Mouse (Mus musculus) NIH3T3 (cell line): ENCODE data around the gene Fcrla.

Experiments
- DNase-seq: peaks from one replicate; pipeline ENCODE4 v3.0.0-alpha.2; 2012; ENCODE audit warnings: low read depth

Fcrla gene

DNA sequence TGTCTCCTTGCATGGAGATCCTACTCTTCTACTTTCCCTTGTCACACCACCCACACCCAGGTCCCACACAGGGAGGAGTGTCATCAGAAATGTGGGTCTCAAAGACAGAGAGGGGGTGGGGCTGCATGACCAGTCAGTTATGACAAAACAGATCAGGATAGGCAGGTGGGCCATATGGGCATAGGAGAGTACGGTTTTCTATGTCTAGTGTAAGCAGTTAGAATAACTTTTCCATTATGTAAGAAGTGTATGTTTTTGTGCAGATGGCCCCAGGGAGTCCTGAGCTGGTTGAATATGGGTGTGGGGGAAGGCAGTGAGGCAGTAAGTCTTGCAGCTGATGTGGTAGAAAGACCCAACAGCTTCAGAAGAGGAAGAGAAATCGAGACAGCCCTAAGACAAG, 1.1 kb upstream of the Fcrla start:
- no peak for DNase-seq

DNA sequence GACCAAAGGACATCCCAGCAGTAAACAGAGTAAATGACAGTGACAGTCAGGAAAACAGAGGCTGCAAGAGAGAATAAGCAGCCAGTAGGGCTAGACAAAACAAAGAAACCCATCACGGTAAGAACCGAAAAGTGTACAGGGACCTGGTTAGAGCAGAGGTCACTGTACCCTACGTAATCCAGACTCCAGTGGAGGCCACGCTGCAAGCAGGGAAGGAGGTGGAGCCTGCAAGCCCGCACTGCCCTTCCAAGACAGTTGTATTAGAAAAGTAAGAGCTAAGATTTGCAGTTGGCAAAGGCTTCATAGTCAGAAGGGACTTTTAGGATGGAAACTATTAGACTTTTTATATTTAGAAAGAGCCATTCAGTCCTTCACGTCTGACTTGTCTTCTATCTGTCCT, 442 bp downstream of the Fcrla start:
- DNase-seq: no peak

DNA sequence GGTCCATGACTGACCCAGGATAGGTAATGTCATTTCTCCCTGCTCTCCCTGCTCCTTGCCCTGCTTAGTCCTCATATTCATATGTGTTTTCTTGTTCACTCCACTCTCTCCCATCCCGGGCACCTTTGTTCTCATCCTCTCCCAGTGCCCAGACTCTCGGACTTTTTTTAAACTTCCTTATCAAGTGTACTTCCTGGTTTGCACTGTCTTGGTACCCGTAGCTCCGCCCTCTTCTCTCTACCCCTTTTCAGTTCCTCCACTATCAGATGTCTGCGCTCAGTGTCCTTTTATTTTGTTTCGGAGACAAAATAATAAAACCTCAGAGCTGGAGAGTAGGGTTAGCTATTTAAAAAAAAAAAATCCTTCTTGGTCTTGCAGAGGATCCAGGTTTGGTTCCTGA, 2.9 kb downstream of the Fcrla start:
- no peak for DNase-seq

DNA sequence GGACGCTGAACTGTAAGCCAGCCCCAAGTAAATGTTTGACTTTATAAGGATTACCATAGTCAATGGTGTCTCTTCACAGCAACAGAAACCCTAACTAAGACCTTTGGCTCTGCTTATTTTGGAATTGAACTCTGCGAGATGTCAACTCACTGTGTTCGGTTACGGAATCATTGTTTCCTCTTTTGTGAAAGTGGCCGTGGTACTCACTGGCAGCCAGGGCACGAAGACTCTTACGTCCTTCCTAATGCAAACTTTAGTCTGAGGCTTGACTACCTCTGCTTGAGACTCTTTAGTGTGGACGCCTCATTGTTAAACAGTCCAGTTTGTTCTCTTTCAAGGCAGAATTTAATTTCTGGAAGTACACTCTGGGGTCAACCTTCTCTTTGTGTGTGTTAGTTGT, 8.1 kb downstream of the Fcrla start:
- no peak for DNase-seq

DNA sequence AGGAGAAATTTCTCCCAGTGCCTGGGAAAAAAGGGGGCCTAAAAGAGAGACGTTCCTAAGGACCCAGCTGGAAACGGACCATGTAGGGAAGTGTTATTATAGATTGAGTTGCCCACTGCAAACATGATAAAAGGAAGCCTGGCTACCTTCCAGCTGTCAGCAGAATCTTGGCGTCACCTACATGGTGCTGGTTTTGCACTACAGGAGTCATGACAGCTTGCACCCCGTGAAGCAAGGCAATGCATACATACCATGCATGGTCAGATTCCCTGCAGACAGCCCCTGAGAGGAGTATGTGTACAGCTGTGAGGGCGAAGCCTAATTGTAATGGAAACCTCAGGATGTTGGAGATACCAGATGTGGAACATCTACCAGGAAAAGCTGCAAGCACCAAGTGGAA, 11.7 kb downstream of the Fcrla start:
- DNase-seq: no peak

DNA sequence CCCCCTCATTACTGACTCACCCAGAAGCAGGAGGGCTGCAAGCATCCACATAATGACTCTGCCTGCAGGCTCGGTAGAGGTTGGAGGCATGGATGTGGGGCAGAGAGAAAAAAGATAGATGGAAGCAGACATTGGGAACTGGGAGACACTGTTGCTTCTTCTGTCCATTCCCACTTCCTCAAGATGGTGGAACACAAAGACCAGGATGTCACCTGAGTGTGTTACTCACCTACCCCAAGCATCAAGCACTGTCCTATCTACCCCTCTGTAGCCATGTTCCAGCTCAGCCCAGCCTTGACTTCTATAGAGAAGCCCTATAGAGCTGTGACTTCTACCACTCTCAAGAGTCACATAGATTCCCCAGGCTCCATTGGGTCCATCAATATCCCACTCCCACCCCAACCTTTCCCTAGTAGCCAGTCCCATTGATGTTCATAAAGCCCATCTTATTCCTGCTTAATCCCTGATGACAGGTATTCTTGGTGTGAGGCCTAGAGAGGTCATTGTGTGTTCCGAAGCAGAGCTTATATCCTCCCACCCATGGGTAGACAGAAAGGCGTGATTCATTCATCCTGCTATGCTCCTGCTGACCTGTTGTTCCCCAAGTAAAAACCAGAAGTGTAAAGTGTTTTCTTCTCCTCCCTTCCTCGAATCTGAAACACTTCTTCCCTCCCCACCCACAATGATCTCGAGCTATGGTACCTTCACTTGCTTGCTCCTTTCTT, 14.3 kb downstream of the Fcrla start, which contains the start of gene Fcrlb:
TSS of gene Fcrlb (minus strand) at position 51 of the 725 bp plus-strand sequence.
- peak; percentile 60 for DNase-seq

DNA sequence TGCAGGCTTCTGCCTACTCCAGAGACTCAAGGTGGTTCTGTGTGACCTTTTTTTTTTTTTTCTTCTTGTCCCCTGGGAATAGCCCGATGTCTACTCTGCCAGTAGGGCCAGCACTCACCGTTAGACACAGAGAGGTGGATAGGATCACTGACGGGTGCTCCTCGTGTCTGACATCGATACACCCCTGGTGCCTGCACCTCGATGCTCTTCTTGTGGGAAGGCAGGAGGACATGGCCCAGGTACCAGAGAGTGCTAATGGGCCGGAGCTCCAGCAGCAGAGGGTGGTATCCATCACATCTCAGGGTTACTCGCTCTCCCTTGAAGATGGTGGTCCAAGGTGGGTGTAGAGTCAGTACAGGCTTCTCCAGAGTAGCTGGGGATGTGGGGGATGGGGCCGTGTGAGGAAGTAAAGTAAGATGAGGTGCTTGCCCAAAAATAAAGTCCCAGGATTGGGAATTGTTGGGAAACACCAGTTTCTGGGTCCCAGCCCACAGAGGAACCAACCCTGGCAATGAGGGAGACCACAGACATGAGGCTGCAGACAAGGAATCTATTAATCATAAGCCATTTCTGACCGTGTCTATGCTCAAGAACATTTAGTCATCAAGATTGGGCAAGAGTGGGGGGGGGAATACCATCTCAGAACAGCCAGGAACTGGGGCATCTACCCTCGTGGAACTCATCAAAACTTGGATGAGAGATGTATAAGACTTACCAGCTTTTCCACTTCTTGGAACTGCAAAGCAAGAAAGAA, 15.3 kb downstream of the Fcrla start:
- peak; percentile 96 for DNase-seq

DNA sequence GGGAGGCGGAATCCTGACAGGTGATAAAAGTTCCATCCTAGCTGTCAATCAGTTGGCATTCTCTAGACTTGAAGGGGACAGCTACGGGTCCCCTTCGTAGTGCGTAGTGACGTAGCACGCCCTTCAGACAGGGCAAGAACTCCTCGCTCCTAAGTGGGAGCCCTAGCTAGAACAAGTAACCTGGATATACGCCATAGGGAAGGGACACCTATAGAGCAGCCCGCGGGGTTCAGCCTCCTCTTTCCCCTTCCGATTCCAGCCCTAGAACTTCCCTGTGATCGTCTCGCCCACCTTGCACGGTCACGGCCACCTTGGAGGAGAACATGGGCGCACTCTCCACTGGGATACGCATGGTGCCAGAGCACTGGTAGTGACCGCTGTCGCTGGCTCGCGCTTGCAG, 19.0 kb downstream of the Fcrla start:
- no peak for DNase-seq

DNA sequence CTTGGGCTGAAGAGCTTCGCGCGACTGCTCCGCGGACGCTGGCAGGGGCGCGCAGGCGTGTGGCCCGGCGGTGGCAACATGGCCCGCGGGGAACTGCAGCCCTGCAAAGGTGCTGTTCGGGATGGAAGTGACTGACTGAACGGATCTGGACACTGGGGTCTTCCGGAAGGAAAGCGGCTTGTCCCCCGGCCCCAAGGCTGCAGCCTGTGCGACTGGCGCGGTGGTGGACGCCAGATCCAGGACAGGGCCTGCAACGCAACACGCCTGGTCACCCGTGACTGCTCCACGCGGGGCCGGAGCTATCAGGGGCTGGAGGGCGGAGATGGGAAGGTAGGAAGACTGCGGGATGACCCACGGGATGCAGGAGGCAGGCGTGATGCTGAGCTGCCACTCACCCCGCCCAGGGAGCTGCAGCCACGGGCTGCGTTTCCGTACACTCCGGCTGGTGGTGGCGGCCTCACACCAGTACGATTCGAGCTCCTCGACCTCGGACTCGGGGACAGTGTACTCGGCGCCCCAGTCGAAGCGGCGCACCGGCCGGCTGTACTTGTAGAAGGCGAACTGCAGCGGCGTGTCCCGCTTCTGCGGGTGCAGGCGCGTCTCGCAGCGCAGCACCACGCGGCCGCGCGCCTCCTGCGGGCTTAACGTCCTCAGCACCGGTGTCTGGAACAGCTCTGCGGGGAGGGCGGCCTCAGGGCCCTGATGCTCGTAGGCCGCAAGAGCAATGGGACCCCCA, 19.8 kb downstream of the Fcrla start:
- DNase-seq: no peak

DNA sequence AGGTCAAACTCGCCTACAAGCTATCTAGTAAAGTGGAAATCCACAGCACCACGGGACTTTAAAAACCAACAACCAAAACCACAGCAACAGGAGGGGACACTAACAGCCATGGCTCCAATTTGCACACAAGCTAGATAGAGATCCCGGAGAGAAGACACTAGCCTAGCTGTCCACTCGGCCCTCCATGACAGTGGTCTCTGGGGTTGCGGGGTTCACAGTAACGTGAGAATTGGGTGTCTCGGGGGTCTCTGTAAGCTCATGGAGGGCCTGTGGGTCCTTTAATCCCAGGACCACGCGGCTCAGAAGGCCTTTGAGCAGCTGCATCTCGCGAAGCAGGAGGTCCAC, 20.3 kb downstream of the Fcrla start:
- DNase-seq: no peak

DNA sequence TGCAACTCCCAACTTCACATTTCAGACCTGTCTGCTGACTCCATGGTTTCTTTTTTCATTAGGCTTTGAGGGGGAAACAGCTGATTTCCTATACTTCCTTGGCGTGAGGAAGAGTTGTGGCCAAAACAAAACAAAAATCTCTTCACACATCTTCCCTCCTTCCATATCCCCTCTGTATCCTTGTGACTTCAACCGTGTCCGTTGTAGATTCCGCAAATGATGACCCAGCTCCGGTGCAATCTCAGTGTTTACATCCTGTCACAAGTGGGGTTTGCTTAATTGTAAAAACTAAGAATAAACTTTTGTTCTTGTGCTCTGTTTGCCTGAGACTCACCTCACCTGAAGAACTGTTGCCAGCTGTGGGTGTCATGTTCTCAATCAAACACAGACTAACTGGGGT, 23.9 kb downstream of the Fcrla start:
- DNase-seq: no peak

DNA sequence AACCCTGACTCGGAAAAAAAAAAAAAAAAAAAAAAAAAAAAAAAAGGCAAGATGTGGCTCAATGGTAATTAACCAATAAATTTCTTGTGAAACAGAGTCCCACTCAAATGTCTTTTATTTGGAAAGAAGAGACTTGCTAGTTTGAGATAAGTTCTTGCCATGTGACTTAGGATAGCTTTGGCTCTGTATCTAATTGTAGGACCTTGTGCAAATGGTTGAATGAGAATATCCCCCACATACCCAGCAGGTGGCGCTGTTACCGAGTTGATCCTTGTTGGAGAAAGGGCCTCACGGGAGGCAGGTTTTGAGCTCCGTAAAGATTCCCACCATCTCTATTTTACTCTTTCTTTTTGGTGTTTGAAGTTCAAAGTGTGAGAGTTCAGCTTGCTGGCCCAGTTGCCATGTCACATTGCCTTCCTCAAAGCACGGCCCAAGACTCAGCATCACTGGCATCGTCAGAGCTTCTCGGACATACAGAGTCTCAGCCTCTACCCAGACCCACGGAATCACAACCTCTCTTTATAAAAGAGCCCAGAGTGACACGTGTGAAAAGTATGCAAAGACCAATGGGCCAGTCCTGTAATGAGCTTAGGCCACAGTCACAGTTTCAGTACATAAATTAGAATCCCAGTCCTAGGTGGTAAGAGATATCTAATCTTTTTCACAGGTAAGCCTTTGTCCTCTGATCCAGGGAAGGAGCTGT, 25.7 kb downstream of the Fcrla start:
- peak; percentile 97 for DNase-seq

DNA sequence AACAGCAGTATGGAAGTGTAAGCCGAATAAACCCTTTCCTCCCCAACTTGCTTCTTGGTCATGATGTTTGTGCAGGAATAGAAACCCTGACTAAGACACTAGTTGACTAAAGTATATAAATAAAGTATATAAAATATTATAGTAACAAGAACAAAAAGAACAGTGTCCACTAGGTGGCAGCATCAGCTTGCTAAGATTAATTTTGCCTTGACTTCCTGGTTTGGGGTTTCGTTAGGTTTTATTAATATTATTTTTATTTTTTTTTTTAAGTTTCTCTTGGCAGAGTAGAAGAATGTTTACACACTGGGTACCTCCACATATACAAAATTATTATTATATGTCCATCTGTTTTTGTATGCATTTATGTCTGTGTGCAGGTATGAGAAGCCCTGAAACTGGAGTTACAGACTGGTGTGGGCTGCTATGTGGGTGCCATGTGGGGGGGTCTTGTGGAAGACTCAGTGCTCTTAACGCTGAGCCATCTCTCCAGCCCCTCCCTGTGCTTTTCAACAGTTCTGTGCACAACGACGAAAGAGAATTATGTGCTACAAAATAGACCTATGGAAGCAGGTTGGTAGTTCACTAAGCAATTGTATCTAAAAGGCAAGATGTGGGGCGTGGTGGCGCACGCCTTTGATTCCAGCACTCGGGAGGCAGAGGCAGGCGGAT, 26.4 kb downstream of the Fcrla start:
- DNase-seq: peak; percentile 93

DNA sequence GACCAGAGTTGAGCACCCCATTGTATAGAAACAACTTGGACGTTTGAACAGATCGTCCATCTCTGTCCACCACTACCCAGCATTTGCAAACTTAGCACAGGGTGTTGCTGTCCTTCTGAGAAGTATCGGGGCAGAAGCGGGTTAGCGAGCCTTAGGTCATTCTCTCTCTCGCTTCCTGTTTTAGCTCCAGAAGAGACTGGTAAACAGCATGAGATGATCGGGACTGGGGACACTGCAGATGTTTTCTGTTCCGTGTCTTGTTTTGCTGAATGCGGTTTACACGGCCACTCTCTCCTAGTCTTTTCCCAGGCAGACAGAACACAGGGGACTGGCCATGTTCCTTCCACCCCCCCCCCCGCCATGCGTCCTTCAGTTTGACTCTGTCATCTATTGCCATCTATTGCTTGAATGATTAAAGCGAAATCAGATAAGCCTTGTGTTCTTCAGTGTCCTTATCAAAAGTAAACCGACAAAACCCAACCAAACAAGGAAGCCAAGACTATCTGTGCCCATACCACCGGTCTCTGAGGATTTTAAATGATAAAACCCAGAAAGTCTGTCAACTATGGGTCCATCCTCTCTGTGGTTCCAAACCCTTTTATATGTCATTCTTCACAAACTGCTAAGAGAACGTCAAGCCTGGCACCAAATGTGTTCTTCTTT, 28.8 kb downstream of the Fcrla start:
- DNase-seq: no peak

DNA sequence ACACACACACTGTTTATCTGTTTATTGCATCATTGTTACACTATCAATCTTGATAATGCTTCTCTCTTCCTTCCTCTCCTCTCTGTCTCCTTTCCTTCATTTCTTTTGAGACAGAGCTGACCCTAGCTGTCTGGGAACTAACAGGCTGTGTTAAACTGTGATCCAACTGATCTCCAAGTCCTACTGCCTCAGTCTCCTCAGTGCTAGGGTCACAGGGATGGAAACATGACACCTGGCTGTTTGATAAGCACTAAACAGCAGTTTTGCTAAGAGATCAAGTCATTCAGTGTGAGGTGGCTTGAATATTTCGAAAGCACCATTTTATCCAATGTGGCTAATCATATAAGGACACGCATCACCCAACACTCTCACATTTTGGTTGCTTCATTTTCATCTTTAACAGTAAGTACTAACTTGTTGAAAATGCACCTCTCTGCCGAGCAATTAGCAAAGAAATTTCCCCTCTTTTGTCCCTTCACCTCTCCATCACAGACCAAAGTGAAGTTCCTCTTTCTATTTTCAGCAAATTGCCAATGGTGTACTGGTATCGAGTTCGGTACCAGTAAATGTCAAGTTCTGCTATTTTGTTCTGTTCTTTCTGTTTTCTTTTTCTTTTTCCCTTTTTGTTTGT, 30.6 kb downstream of the Fcrla start:
- no peak for DNase-seq

DNA sequence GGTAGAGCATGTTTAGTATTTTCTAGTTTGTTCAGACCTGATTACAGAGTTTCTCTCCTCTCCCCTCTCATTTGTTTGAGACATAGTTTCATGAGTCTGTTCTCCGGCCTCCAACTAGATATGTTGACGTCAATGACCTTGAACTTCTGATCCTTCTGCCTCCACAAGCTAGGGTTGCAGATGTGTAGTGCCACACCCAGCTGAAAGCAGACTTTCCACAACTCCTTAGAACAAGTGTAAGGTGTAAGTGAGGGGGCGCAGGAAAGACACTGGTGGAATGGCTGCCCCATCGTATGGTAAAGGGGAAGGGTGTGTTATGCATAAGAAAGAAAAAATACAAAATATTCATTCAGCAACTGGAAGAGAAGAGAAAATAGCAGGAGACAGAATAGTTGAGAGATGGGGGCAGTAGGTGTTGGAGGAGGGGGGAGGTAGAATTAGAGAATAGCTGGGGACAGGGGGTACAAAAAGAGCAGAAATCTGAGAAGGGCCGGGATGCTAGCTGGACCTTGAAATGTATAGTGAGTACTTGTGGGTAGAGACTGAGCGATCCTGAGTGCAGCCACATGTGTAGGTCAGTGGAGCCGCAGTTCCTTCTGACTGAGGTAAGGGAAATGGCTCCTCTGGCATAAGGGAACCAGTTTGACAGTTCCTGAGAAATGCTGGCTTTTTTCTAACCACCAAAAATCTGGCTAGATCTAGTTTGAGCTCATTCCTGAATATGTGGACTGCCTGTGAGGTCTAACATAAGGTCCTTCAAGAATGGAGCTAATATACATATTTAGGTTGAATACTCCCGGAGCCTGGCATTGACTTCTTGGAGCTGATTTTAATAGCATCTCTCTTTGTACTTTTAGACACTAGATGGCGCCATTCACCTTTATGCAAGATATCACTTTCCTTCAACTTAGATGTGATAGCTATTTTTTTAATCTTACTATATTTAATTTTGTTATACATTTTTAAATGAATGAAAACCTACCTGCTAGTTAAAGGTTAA, 32.5 kb downstream of the Fcrla start:
- peak; percentile 90 for DNase-seq

DNA sequence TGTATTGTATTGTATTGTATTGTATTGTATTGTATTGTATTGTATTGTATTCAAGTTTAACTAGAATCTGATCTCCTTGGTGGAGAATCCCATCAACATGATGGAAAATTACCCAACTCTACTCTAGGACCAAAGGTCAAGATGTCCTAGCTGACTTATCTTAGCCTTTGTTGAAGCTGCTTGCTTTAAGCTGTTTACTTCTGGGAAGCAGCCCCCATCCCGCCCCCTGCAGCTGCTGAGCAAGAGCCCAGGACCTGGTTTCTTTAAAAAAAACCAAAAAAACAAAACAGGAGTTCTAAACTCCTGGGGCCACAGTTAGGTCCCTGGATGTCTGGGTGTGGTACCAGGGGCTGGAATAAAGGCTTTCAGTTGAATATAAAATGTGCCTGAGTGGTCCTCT, 35.1 kb downstream of the Fcrla start:
- no peak for DNase-seq

DNA sequence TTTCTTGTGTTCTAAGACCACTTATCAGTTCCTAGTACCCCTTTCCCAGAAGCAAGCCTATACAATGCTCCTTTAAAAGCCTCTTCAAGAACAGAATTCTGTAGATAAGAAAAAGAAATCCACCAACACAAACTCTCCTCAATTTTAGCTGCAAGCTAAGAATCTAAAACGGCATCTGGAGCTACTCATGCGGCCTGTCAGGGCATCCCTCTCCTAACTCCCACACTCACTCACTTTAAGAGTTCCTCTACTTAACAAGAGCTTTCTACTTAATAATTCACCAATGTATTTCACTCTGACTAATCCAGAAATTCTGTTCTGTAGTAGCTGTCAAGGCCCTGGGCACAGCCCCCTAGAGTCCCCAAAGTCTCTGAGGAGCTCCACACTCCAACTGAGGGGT, 35.7 kb downstream of the Fcrla start:
- no peak for DNase-seq

DNA sequence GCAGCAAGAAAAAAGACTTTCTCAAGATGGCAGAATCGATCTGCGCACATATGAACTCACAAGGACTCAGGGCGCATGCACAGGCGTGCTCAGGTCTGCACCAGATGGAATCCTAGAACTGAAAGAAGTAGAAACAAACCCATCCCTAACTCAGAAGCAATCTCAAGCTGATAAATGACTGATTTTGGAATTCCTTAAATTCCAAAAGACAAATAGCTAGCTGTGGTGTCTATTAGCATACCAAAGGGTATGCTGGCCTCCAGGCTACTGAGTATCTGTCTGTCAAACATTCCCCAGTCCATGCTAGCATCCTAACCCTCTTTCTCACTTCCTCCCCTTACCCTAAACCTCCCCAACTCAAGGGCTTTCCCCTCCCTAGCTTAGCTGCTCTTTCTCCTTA, 38.1 kb downstream of the Fcrla start:
- DNase-seq: no peak

DNA sequence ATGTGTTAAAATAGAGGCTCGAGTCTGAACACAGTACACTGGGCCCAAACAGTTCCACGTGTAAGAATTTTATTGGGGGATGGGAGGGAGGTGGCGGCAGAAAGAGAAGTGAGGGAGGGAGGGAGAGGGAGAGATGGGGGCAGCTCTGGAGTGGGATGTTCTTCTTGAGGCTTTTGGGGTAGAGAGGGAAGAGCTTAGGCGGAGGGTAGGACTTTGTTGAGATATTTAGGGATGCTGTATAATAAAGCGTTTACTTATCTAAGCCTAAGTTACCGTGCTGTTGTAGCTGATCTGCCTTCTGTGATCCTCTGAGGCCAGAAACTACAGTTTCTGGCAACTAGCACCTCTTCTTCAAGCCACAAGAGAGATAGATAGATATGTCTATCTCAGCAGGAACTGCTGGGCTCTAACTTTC, 41.3 kb downstream of the Fcrla start:
- DNase-seq: no peak
